Mouse (Mus musculus): ENCODE measurements around the gene Nfix.

- TF ChIP-seq CTCF (IDR thresholded peaks at IDR 0.05; ENCODE audit: borderline replicate concordance, insufficient read depth, low read depth, low read length) (no peak), POLR2A (IDR thresholded peaks at IDR 0.05; ENCODE audit: borderline replicate concordance, insufficient read depth, low read length) (no peak)
Measured at GRCm38 (mm10) chr8:84716790-84717189, 83.4 kb downstream of the Nfix start.

Data from cerebellum, adult 2 months (tissue).